Mouse (Mus musculus): Measurements from ENCODE around the gene Olfr450. TPM values are rescaled to one million over a fixed set of nuclear protein-coding genes. Genes with fewer than 3 reads are reported as not detected.

Gene Olfr450
- polyA plus RNA-seq (2012; rRNA removed; ENCODE audit: low replicate concordance), result not detected in 2 replicates

GRCm38 (mm10) chr6:42811639-42812038, at the start of gene Olfr450:
Gene Olfr450, plus strand, starts transcription at chr6:42811939.

GRCm38 (mm10) chr6:42784793-42785192, 26.9 kb upstream of the Olfr450 start, which contains the start of gene Olfr452:
Gene Olfr452, plus strand, starts transcription at chr6:42785093.

GRCm38 (mm10) chr6:42834084-42834483, 22.3 kb downstream of the Olfr450 start, which contains the start of gene Olfr449:
Gene Olfr449, plus strand, starts transcription at chr6:42834384.

Other genes with a start within 250 kb of the Olfr450 start
- gene Tcaf3, start 214.2 kb upstream of the Olfr450 start, polyA plus RNA-seq (2012; rRNA removed; ENCODE audit: low replicate concordance), result not detected in 2 replicates
- gene Tcaf2, start 166.7 kb upstream of the Olfr450 start, polyA plus RNA-seq (2012; rRNA removed; ENCODE audit: low replicate concordance), result 3.7 and 4.6 TPM in 2 replicates
- gene Tcaf1, start 101.9 kb upstream of the Olfr450 start, polyA plus RNA-seq (2012; rRNA removed; ENCODE audit: low replicate concordance), result 18.6 and 27.1 TPM in 2 replicates
- gene Olfr453, start 72.6 kb upstream of the Olfr450 start, polyA plus RNA-seq (2012; rRNA removed; ENCODE audit: low replicate concordance), result not detected in 2 replicates
- not detected in 2 replicates for gene Olfr38, start 55.5 kb upstream of the Olfr450 start, polyA plus RNA-seq (2012; rRNA removed; ENCODE audit: low replicate concordance)
- not detected in 2 replicates for gene Olfr452, start 26.8 kb upstream of the Olfr450 start, polyA plus RNA-seq (2012; rRNA removed; ENCODE audit: low replicate concordance)
- not detected in 2 replicates for gene Olfr449, start 22.4 kb downstream of the Olfr450 start, polyA plus RNA-seq (2012; rRNA removed; ENCODE audit: low replicate concordance)
- gene Olfr448, start 78.5 kb downstream of the Olfr450 start, polyA plus RNA-seq (2012; rRNA removed; ENCODE audit: low replicate concordance), result not detected in 2 replicates
- not detected in 2 replicates for gene Olfr447, start 96.9 kb downstream of the Olfr450 start, polyA plus RNA-seq (2012; rRNA removed; ENCODE audit: low replicate concordance)
- not detected in 2 replicates for gene Olfr446, start 109.4 kb downstream of the Olfr450 start, polyA plus RNA-seq (2012; rRNA removed; ENCODE audit: low replicate concordance)
- not detected in 2 replicates for gene Olfr444, start 137.1 kb downstream of the Olfr450 start, polyA plus RNA-seq (2012; rRNA removed; ENCODE audit: low replicate concordance)